Mouse (Mus musculus) gastrocnemius, postnatal 10 days (tissue): ENCODE measurements around the gene Zbtb12. TPM values are rescaled to one million over a fixed set of nuclear protein-coding genes. Genes with fewer than 3 reads are reported as not detected.
A peak's percentile ranks its signal among the peaks of the same experiment; 100 is the strongest.
"Not testable (repeated sequence)": the region's sequence is repeated elsewhere in the genome, so short reads cannot be mapped to it uniquely, and the experiment has no call there.

ENCODE experiments used
- DNase-seq: peaks from one replicate; pipeline ENCODE4 v3.0.0; 2021; ENCODE audit warnings: mixed read lengths
- long read RNA-seq, 2 experiments: library from polyadenylated mRNA; stranded (forward); transcript quantifications; one replicate each; pipeline ENCODE4 v2.0.0; 2021
- total RNA-seq, 2 experiments: library from RNA; stranded (reverse); gene quantifications; 2 replicates each; pipeline ENCODE4 v1.2.3; 2021

Gene Zbtb12
- total RNA-seq, result 1 to 10 TPM; 4.6 to 7.3 TPM
- long read RNA-seq, experiment 1, result 0 reads
- long read RNA-seq, experiment 2, result 0 reads

DNA sequence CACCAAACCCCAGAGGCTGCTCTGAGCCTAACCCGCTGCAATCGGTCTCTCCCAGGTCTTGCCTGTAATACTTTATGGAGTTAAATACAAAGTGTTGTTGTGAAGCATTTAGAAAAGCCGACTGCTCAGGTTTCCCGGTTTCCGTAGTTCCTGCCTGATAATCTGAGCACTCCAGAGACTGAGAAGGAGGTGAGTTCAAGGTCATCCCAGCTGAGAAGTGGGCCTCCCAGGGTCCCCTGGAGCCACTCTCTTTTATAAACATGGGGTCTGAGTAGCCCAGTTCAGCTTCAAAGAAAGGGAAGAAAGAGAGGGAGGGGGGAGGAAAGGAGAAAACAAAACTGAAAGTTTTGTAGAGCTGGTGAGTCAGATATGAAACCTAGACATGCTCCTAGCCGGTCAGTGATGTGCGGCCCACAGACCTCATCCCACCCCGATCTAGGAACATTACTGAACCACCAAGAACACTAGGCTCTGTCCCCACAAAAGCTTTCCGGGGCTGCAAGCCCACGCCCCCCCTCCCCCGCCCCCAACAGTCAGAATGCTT is at the start of gene Zbtb12:
Gene Zbtb12 (plus strand): TSS at position 148 of the 544 bp plus-strand sequence.
- no peak for DNase-seq

GRCm38 (mm10) chr17:34830776-34831175 is 48.5 kb upstream of the Zbtb12 start:
- not testable (repeated sequence) for DNase-seq

GRCm38 (mm10) chr17:34836155-34836855 is 43.0 kb upstream of the Zbtb12 start:
- no peak for DNase-seq

- peak; percentile 96 for DNase-seq
These were observed 42.4 kb upstream of the Zbtb12 start, which contains the start of the genes Stk19 and Dxo for GRCm38 (mm10) chr17:34836856-34837221. Stk19 (minus strand) TSS chr17:34836945. Dxo (plus strand) TSS chr17:34837019.

- DNase-seq, result peak; percentile 19
These were observed 41.6 kb upstream of the Zbtb12 start for GRCm38 (mm10) chr17:34837464-34838324.

- no peak for DNase-seq
These were observed 40.5 kb upstream of the Zbtb12 start for GRCm38 (mm10) chr17:34838785-34839184.

DNA sequence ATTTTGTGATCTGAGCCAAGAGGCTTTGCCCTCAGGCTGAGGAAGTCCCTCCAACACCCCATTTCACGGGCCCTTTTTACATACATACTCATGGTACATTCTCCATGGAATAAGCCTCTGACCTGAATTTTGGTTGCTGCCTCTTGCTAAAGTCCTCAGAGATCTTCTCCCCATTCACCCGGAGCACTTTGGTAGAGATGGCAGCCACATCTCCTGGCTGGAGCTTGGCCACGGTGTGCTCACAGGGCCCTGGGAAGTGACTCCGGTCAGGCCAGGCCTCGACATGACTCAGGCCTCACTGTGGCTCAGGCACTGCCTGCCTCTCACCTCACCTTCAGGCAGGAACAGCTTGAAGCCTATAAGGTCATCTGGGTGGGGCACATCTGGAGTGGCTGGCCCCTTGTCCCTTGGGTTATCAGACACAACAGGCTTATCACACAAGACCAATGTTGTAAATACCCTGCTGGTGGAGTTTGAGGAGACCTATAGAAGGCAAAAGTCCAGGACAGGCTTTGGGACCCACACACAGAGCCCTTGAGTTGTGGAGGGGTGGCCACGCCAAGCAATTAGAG is 38.5 kb upstream of the Zbtb12 start:
- DNase-seq, result no peak

- no peak for DNase-seq
These were observed 34.4 kb upstream of the Zbtb12 start for GRCm38 (mm10) chr17:34844884-34845283.

DNA sequence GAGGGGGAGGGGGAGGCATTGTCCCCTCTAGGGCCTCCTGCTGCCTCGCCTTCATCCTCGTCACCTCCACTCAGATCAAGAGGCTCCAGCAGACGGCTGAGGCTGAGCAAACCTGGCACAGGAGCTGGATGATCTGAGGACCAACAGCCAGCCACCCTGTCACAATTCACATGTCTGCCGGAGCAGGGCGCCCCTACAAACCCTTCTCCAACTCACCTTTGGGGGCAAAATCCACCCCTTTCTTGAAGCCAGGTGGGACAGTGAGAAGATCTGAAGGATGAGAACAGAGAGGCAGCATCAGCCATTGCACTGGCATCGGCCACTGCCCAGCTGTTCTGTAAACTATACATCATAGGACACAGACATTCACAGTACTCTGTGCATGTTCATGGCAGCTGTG is 32.1 kb upstream of the Zbtb12 start:
- no peak for DNase-seq

DNA sequence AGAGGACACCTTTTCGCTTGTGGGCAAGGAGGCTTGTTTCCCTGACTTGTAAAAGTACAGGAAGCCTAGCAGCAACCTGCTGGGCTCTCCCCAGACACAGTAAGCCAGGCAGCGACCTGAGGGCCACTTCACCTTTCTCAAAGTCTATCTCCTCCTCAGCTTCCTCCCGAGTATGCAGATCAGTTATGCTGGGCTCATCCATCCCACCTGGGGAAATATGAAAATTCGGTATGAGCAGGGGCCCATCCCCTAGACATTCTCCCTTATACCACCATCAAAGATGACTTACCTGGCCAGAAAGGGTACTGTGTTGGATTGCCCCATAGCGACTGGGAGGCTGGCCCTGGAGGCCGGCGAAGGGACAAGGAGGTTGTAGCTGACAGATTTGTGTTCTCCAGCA is 31.7 kb upstream of the Zbtb12 start:
- DNase-seq, result no peak

GRCm38 (mm10) chr17:34849722-34850516 is 29.4 kb upstream of the Zbtb12 start, which contains the start of the genes Skiv2l and Nelfe:
Skiv2l (minus strand) TSS chr17:34850210.
Nelfe (plus strand) TSS chr17:34850391.
- peak; percentile 98 for DNase-seq

DNA sequence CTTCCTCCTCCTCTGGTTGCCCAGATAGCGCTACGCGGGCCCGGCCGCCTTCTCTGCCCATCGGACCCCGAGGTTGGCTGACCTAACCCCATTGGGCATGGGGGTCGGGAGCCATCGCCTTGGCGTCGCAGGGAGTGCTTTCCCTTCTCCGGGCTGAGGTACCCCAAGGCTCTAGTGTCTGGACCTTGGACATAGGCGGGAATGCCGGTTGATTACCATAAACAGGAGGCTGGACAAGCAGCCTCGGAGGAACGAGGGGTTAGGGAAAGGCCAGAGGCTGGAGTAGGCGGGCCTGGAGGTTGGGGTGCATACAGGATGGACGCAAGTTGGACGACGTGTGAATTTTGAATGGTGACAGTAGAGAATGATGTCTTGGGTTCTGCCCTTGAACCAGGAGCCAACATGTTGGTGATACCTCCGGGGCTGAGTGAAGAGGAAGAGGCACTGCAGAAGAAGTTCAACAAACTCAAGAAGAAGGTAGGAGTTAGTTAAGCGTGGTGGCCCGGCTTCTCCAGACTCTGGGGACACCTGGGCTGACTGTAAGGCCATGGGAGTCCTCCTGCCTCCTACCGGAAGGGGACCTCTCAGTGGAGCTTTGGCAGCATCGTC is 28.7 kb upstream of the Zbtb12 start:
- no peak for DNase-seq

DNA sequence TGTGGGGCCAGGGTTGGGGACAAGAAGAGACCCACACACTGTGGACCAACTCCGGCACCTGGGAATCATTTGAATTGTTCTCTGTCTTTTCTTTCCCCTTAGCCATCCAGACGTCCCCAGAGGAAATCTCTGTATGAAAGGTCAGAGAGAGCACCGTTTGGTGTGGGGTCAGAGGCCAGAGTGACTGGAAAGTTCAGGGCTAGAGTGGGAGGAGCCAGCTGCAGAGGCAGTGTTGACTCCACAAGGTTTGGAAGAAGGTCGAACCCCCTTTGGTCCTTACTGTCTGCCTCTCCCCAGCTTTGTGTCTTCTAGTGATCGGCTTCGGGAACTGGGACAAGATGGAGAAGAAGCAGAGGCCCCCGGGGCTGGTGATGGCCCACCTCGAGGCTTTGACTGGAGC is 25.8 kb upstream of the Zbtb12 start:
- DNase-seq, result no peak

DNA sequence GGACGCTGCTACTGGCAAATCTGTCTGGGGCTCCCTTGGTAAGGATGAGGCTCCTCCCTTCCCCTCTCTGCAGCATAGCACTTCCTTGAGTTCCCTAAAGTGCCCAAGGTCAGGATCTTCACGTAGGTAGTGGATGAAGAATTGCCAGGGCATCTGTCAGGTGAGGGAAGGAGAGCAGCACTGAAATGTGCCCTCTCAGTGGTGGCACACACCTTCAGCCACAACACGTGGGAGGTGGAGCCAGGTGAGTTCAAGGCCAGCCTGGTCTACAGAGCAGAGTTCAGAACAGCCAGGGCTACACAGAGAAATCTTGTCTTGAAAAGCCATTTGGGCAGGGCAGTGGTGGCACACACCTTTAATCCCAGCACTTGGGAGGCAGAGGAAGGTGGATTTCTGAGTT is 24.5 kb upstream of the Zbtb12 start:
- DNase-seq, result no peak

- peak; percentile 67 for DNase-seq
These were observed 23.5 kb upstream of the Zbtb12 start for GRCm38 (mm10) chr17:34855825-34856224.

DNA sequence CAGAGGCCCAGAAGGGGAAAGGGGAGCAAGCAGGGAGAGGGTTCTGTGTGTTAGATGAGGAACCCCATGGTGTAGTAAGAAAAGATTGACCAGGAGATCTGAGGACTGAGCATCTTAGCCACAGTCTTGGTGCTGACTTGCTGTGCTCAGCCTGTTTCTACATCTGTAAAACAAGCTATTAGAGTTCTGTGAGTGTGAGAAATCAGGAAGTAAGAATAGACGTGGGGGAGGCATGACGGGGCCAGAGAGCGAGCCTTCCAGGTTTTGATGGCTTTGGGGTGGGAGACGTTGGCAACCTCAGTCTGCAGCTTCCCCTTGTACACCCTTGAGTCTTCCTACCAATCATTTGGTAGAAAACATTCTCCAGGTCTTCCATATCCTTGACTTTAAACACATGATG is 20.6 kb upstream of the Zbtb12 start:
- no peak for DNase-seq

GRCm38 (mm10) chr17:34860514-34860913 is 18.8 kb upstream of the Zbtb12 start:
- no peak for DNase-seq

GRCm38 (mm10) chr17:34861704-34862415 is 17.4 kb upstream of the Zbtb12 start:
- DNase-seq, result no peak

- DNase-seq, result no peak
These were observed 16.7 kb upstream of the Zbtb12 start, which contains the start of gene Cfb for GRCm38 (mm10) chr17:34862416-34863081. Cfb (minus strand) TSS chr17:34862518.

DNA sequence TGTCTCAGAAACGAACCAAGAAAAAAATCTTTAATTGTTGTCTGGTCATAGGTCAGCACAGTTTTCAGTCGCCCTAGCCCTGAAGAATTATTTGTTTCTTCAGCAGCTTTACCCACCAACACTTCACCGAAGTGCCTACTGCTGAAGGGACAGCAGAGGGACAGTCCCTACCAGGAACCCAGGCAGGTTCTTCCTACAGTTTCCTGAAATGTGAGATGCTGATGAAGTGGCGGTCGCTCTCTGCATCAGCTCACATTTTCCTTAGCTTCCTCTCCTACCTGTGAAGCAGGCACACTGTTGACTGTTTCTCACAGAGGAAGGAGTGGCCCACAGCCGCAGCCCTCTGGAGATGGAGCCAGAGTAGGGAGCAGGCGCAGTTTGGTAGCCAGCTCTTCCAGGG is 13.3 kb upstream of the Zbtb12 start:
- DNase-seq, result no peak
